ENCODE assay signal across 24 mouse cellular contexts in genomic region chr12:90211410-90211809, GRCm38 (mm10).
DNase-seq lines count a peak whose midpoint lies in the region; ATAC-seq and TF ChIP-seq lines count a peak whose summit lies in the region.
"Had no signal": no experiment of that assay in that cellular context is flagged by ENCODE, and none has a peak within 500 bp of the region (broad histone marks: within the 10 kb centered on the region; RNA-seq: fewer than 3 reads in every experiment).

No protein-coding gene starts in this region.

- H3K9ac ChIP-seq in forebrain, embryonic 16.5 days (replicated peaks; ENCODE audit: low read depth, low read length), result no peak overlapping the region
- no peak overlapping the region for H3K9ac ChIP-seq in forebrain, embryonic 15.5 days (replicated peaks)
- no peak overlapping the region for H3K9ac ChIP-seq in liver, adult 2 months (ENCODE audit: low read depth, low read length)
- no peak overlapping the region for H3K9ac ChIP-seq in liver, embryonic 12.5 days
- H3K9ac ChIP-seq: forebrain, postnatal 0 days; hindbrain, embryonic 13.5 days; limb, embryonic 15.5 days; midbrain, embryonic 13.5 days; neural tube, embryonic 12.5 days had no signal

- H3K9me3 ChIP-seq in forebrain, embryonic 16.5 days (ENCODE audit: control insufficient read depth, low read length), result no peaks in the 10 kb centered on the region
- H3K9me3 ChIP-seq in forebrain, embryonic 15.5 days, result no peaks in the 10 kb centered on the region
- no peaks in the 10 kb centered on the region for H3K9me3 ChIP-seq in liver, embryonic 12.5 days (replicated peaks)
- H3K9me3 ChIP-seq: hindbrain, embryonic 13.5 days; limb, embryonic 15.5 days; midbrain, embryonic 13.5 days; neural tube, embryonic 12.5 days had no signal

- ATAC-seq in forebrain, embryonic 16.5 days, result 0 out of 2 replicates have a peak, but pooled peaks have one; percentile 38
- ATAC-seq in forebrain, embryonic 15.5 days (replicated peaks), result no peak
- no peak for ATAC-seq in liver, embryonic 12.5 days
- ATAC-seq: forebrain, postnatal 0 days; inflammation-experienced regulatory T-cells, adult 6 months; midbrain, embryonic 13.5 days had no signal

- intact Hi-C loops in gastrocnemius, adult 2 months (cut with DNase I), result no loop called here

- WGBS in forebrain, embryonic 16.5 days, result 49% methylated on average over 2 of the region's 2 CpGs
- WGBS in forebrain, embryonic 15.5 days, result 30% methylated on average over 2 of the region's 2 CpGs
- 46% methylated on average over 2 of the region's 2 CpGs for WGBS in liver, adult 2 months
- 67% methylated on average over 1 of the region's 2 CpGs for WGBS in liver, embryonic 12.5 days (ENCODE audit: insufficient replicate concordance)

- H3K27me3 ChIP-seq in forebrain, embryonic 16.5 days (replicated peaks; ENCODE audit: control insufficient read depth, insufficient read depth, low read length), result no peaks in the 10 kb centered on the region
- H3K27me3 ChIP-seq in forebrain, embryonic 15.5 days, result no peaks in the 10 kb centered on the region
- no peaks in the 10 kb centered on the region for H3K27me3 ChIP-seq in liver, adult 2 months (ENCODE audit: control insufficient read depth, insufficient read depth, low read length)
- H3K27me3 ChIP-seq in liver, embryonic 12.5 days (replicated peaks), result no peaks in the 10 kb centered on the region
- H3K27me3 ChIP-seq: CH12.LX; hindbrain, embryonic 13.5 days; limb, embryonic 15.5 days; neural tube, embryonic 12.5 days had no signal

- no peaks in the 10 kb centered on the region for H3K4me1 ChIP-seq in forebrain, embryonic 16.5 days (replicated peaks; ENCODE audit: control insufficient read depth, insufficient read depth, low read length)
- H3K4me1 ChIP-seq in forebrain, embryonic 15.5 days, result no peaks in the 10 kb centered on the region
- no peaks in the 10 kb centered on the region for H3K4me1 ChIP-seq in liver, adult 2 months (ENCODE audit: control insufficient read depth, insufficient read depth, low read length)
- no peaks in the 10 kb centered on the region for H3K4me1 ChIP-seq in liver, embryonic 12.5 days

- no peak for TF ChIP-seq POLR2A in liver, adult 2 months (IDR thresholded peaks at IDR 0.05; ENCODE audit: extremely low read depth, insufficient read depth, low read length)
- no peak for TF ChIP-seq POLR2A in brain, embryonic 14.5 days (IDR thresholded peaks at IDR 0.05; ENCODE audit: borderline replicate concordance, extremely low read depth, insufficient read depth, insufficient read length, poor library complexity, severe bottlenecking)

- H3K4me2 ChIP-seq in forebrain, embryonic 16.5 days (ENCODE audit: low read length), result no peak overlapping the region
- no peak overlapping the region for H3K4me2 ChIP-seq in forebrain, embryonic 15.5 days (replicated peaks)
- no peak overlapping the region for H3K4me2 ChIP-seq in liver, embryonic 12.5 days
- H3K4me2 ChIP-seq: hindbrain, embryonic 13.5 days; limb, embryonic 15.5 days; midbrain, embryonic 13.5 days; neural tube, embryonic 12.5 days had no signal

- no peak for TF ChIP-seq CTCF in liver, adult 2 months (IDR thresholded peaks at IDR 0.05; ENCODE audit: low read depth, low read length)
- no peak for TF ChIP-seq CTCF in brain, embryonic 14.5 days (IDR thresholded peaks at IDR 0.05; ENCODE audit: borderline replicate concordance, extremely low read depth, insufficient read depth, insufficient read length)
- TF ChIP-seq CTCF in gastrocnemius, adult 2 months (IDR thresholded peaks at IDR 0.05), result no peak

- H3K4me3 ChIP-seq in forebrain, embryonic 16.5 days (replicated peaks; ENCODE audit: low read length), result no peak overlapping the region
- H3K4me3 ChIP-seq in forebrain, embryonic 15.5 days, result no peak overlapping the region
- H3K4me3 ChIP-seq in liver, adult 2 months (ENCODE audit: insufficient read depth, low read depth, low read length), result no peak overlapping the region
- H3K4me3 ChIP-seq in liver, embryonic 12.5 days, result no peak overlapping the region
- no peak overlapping the region for H3K4me3 ChIP-seq in gastrocnemius, adult 2 months
- H3K4me3 ChIP-seq: hindbrain, embryonic 13.5 days; limb, embryonic 15.5 days; midbrain, embryonic 13.5 days; neural tube, embryonic 12.5 days had no signal

- H3K27ac ChIP-seq in forebrain, embryonic 16.5 days (ENCODE audit: low read length), result no peak overlapping the region
- H3K27ac ChIP-seq in forebrain, embryonic 15.5 days (replicated peaks), result no peak overlapping the region
- no peak overlapping the region for H3K27ac ChIP-seq in liver, adult 2 months (replicated peaks; ENCODE audit: insufficient read depth, low read depth, low read length)
- H3K27ac ChIP-seq in liver, embryonic 12.5 days, result no peak overlapping the region
- no peak overlapping the region for H3K27ac ChIP-seq in gastrocnemius, adult 2 months
- H3K27ac ChIP-seq: hindbrain, embryonic 13.5 days; kidney, postnatal 0 days; limb, embryonic 15.5 days; midbrain, embryonic 13.5 days; neural tube, embryonic 12.5 days had no signal

- peak; percentile 26 for DNase-seq in liver, adult 2 months (ENCODE audit: extremely low read depth, low read depth, low spot score)
- peak; percentile 77 for DNase-seq in brain, embryonic 14.5 days (ENCODE audit: low read depth)
- peak; percentile 7 for DNase-seq in lung, postnatal 14 days
- no peak for DNase-seq in embryo, embryonic 10 days (ENCODE audit: low spot score)
- no peak for DNase-seq in gastrocnemius, adult 2 months
- DNase-seq: adrenal gland, adult 8-10 months; B cell, adult 2 months; cerebellum, postnatal 25 days; forebrain, postnatal 0 days; kidney, adult 2 months; left cerebral cortex, postnatal 4 days; right cerebral cortex, postnatal 14 days; spleen, adult 18-20 months had no signal

- no peaks in the 10 kb centered on the region for H3K79me2 ChIP-seq in liver, adult 2 months (ENCODE audit: control insufficient read depth, insufficient read depth, low read length)

- H3K36me3 ChIP-seq in forebrain, embryonic 16.5 days (ENCODE audit: control insufficient read depth, insufficient read depth), result no peaks in the 10 kb centered on the region
- no peaks in the 10 kb centered on the region for H3K36me3 ChIP-seq in forebrain, embryonic 15.5 days
- no peaks in the 10 kb centered on the region for H3K36me3 ChIP-seq in liver, adult 2 months (ENCODE audit: control insufficient read depth, insufficient read depth, low read length)
- no peaks in the 10 kb centered on the region for H3K36me3 ChIP-seq in liver, embryonic 12.5 days
- H3K36me3 ChIP-seq: G1E; hindbrain, embryonic 13.5 days; limb, embryonic 15.5 days; midbrain, embryonic 13.5 days; neural tube, embryonic 12.5 days had no signal

Comparison
In these comparisons a context has a peak if more than half of its experiments do, and no peak if none do; other contexts are left out.
1. DNase-seq: peak in liver, adult 2 months (single experiment), brain, embryonic 14.5 days (single experiment) and lung, postnatal 14 days (single experiment); none in embryo, embryonic 10 days (single experiment) and gastrocnemius, adult 2 months (single experiment).